Mouse (Mus musculus): ENCODE measurements around the gene Insm1. TPM values are rescaled to one million over a fixed set of nuclear protein-coding genes. Genes with fewer than 3 reads are reported as not detected.

Insm1 gene
- polyA plus RNA-seq, 1 experiment = not detected

DNA sequence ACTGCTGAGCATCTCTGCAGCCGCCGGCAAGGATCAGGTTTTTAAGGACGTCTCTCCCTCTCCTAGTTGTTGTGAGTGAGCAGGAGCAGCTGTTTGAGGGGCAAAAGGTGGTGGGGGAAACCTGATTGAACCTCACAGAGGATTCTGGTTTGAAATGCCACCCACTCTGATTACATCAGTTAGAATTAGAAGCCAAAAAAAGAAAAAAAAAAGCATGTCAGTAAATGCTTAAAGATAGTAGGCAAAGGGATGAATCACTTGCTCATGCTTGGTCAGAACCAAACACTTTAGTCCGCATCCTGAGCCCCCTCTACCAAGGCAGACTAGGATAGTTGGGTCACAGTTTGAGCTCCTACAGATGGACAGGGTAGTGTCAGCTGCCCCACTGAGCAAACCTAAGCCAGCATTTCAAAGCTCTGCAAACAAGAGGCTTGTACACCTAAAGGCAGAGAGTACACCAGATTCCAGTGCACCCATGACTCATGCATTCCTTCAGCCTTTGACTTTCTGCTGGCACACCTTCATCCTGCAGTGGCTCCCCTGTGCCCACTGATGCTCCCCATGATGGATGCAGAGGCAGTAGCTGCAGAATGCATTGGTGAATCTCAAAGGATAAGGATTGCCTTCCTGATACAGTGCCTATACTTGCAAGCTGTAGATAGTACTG, 24.8 kb downstream of the Insm1 start:
- Histone ChIP-seq H3K27ac (ENCODE audit: insufficient read depth, low read depth, low read length) (no peak overlapping the region), H3K4me1 (ENCODE audit: control insufficient read depth, insufficient read depth, low read length) (no peaks in the 10 kb centered on the region), H3K4me3 (ENCODE audit: insufficient read depth, low read length) (no peak overlapping the region)
- TF ChIP-seq CTCF (IDR thresholded peaks at IDR 0.05; ENCODE audit: low read depth, low read length) = no peak
- no peak for TF ChIP-seq POLR2A (IDR thresholded peaks at IDR 0.05; ENCODE audit: borderline replicate concordance, low read depth, low read length)

DNA sequence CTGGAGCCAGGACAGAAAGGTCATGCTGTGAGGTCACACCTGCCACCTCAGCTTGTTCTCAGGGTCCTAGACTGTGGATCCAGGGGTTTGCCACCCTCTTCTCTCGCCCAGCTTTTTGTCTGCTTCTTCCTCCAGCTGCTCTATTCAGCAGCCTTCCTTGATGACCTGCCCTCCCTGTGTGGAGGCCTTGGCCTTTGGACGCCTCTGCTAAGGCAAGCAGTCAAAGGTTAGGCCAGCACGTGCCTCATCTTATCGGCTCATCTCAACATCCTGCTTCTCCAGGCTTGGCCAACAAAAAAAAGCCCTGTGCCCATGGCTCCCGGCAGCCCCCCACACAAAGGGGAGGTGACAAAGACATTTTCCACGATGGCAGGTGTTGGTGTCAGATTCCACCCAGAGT, 25.9 kb downstream of the Insm1 start:
- H3K4me3 ChIP-seq (ENCODE audit: insufficient read depth, low read length) = no peak overlapping the region
- no peaks in the 10 kb centered on the region for H3K4me1 ChIP-seq (ENCODE audit: control insufficient read depth, insufficient read depth, low read length)
- TF ChIP-seq CTCF (IDR thresholded peaks at IDR 0.05; ENCODE audit: low read depth, low read length) = no peak
- no peak for TF ChIP-seq POLR2A (IDR thresholded peaks at IDR 0.05; ENCODE audit: borderline replicate concordance, low read depth, low read length)
- H3K27ac ChIP-seq (ENCODE audit: insufficient read depth, low read depth, low read length) = no peak overlapping the region

DNA sequence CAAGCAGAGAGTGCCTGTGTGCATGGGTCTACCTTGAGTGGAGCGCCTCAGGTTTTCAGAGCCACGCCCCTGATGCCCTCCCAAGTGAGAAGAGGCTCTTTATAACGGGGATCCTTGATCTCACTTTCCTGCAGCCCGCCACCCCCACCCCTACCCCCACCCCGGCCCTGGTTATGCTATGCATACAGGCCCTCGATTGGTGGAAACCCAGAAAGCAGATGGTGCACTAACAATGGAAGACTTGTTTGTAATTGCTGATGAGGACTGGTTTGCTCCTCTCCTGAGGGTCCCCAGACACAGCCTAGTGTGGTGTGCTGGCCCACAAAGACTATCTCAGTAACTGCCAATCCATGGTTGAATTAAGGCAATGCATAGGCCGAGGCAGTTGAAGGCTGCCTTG, 27.3 kb downstream of the Insm1 start:
- H3K4me3 ChIP-seq (ENCODE audit: insufficient read depth, low read length) = no peak overlapping the region
- H3K27ac ChIP-seq (ENCODE audit: insufficient read depth, low read depth, low read length) = no peak overlapping the region
- no peaks in the 10 kb centered on the region for H3K4me1 ChIP-seq (ENCODE audit: control insufficient read depth, insufficient read depth, low read length)
- TF ChIP-seq POLR2A (IDR thresholded peaks at IDR 0.05; ENCODE audit: borderline replicate concordance, low read depth, low read length) = no peak
- no peak for TF ChIP-seq CTCF (IDR thresholded peaks at IDR 0.05; ENCODE audit: low read depth, low read length)

DNA sequence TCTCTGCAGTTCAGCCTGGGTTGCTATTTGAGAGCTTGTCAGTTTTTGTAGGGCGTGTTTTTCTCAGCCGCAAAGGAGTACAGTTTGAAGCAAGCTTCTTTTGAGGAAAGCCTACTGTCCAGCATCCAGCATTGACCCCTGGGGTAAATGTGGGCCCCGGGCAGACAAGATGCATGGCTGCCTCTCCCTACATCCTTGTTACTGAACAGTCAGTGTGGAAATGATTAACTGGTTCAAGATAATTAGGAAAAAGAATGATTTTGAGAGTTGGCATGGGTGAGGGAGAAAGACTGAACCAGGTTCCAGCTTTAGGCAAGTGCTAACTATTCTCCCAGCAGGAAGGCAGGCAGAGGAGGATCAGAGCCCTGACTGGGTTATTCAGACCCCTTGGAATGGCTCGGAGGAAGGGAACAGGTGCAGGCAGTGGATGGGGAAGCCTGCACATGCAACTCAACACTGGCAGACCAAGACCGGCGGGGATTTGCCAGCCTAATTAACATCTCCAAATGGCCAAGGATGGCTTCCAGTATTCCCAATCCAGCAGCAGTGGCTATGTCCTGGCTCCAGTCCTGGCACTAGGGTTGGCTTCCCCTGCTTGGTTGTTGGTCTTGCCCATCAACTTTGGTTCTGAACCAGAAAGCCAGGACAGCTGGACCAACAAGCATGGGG, 28.6 kb downstream of the Insm1 start:
- Histone ChIP-seq H3K27ac (ENCODE audit: insufficient read depth, low read depth, low read length) (no peak overlapping the region), H3K4me3 (ENCODE audit: insufficient read depth, low read length) (no peak overlapping the region), H3K4me1 (ENCODE audit: control insufficient read depth, insufficient read depth, low read length) (no peaks in the 10 kb centered on the region)
- TF ChIP-seq POLR2A (IDR thresholded peaks at IDR 0.05; ENCODE audit: borderline replicate concordance, low read depth, low read length) = no peak
- no peak for TF ChIP-seq CTCF (IDR thresholded peaks at IDR 0.05; ENCODE audit: low read depth, low read length)

DNA sequence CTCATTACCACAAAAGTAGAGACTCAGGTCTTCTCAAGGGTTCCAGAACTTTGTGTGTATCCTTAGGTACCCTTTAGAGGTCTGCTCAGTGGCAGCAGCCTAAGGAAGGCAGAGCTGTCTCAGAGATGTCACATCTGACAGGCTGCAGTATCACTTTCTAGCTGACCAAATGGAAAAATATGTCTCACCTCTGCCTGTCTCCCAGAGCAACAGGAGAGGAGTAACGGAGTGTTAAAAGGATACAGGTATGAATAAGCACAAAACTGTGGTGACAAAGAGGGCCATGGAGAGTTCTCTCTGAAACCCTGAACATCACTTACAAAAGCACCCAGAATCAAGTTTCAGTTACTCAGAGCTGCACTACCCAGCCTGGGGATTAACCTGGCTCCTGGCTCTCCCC, 32.7 kb downstream of the Insm1 start:
- Histone ChIP-seq H3K4me1 (ENCODE audit: control insufficient read depth, insufficient read depth, low read length) (peaks cover 2% of the 10 kb centered on the region; the same call in 1 of the 2 replicates), H3K4me3 (ENCODE audit: insufficient read depth, low read length) (no peak overlapping the region), H3K27ac (ENCODE audit: insufficient read depth, low read depth, low read length) (no peak overlapping the region)
- TF ChIP-seq POLR2A (IDR thresholded peaks at IDR 0.05; ENCODE audit: borderline replicate concordance, low read depth, low read length) (no peak), CTCF (IDR thresholded peaks at IDR 0.05; ENCODE audit: low read depth, low read length) (no peak)

DNA sequence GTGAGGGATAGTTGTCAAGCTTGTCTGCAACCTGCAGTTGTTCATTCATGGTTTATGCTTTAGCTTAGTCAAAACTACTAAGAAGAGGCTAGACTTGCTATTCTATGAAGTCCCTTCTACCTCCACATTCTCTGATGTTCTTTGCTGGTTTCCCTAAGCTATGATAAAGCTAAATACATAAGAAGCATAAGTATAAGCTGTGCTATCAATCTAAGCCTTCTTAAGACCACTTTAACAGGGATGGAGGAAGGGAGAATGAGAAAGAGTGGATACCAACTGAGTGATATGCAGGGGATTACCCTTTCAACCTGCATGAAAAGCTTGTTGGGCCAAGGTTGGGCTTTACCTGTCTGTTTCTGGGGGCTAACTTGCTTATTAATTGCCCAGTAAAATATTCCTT, 33.9 kb downstream of the Insm1 start:
- TF ChIP-seq POLR2A (IDR thresholded peaks at IDR 0.05; ENCODE audit: borderline replicate concordance, low read depth, low read length) (no peak), CTCF (IDR thresholded peaks at IDR 0.05; ENCODE audit: low read depth, low read length) (no peak)
- Histone ChIP-seq H3K4me1 (ENCODE audit: control insufficient read depth, insufficient read depth, low read length) (peaks cover 2% of the 10 kb centered on the region; the same call in 1 of the 2 replicates), H3K4me3 (ENCODE audit: insufficient read depth, low read length) (no peak overlapping the region), H3K27ac (ENCODE audit: insufficient read depth, low read depth, low read length) (no peak overlapping the region)

DNA sequence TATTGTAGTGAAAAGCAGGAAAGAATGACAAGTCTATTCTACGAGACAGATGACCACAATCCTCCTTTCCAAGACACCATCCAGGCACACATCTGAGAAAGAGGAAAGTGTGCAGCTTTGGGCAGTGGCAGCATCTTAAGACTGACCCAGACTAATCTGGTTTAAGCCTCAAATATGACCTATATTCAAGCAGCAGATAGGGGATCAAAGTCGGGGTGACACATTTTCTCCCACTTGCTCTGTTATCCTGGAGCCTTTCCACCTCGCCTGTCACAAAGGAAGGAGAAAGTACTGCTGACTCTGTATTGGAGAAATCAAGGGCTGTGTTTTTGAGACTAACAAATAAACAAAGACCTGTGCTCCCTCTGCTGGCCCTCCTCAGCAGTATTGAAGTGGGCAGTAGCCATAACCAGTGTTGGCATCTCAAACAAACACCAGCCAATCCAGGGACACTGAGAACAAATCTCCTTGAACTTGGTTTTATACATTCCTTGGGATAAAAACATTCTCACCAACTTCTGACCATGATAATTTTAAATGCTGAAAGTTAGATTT, 34.7 kb downstream of the Insm1 start:
- TF ChIP-seq POLR2A (IDR thresholded peaks at IDR 0.05; ENCODE audit: borderline replicate concordance, low read depth, low read length) = no peak
- no peak for TF ChIP-seq CTCF (IDR thresholded peaks at IDR 0.05; ENCODE audit: low read depth, low read length)
- Histone ChIP-seq H3K4me3 (ENCODE audit: insufficient read depth, low read length) (no peak overlapping the region), H3K4me1 (ENCODE audit: control insufficient read depth, insufficient read depth, low read length) (peaks cover 2% of the 10 kb centered on the region; the same call in 1 of the 2 replicates), H3K27ac (ENCODE audit: insufficient read depth, low read depth, low read length) (no peak overlapping the region)

DNA sequence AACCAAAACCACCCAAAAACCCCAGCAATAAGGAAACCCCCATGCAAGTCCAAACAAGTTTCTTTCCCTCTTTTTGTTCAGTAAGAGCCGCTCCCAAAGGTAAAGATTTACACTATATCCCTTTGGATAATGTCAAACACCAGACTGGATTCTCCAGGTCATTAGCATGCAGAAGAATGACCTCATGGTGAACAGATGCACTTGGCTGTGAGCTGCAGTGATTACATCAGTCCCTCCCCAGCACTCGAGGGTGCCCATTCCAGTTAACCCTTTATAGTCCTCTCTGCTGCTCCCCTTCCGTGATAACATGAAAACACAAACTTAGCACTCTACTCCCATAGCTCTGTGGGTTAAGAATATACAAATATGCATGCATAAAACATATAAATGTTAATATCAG, 35.3 kb downstream of the Insm1 start:
- TF ChIP-seq POLR2A (IDR thresholded peaks at IDR 0.05; ENCODE audit: borderline replicate concordance, low read depth, low read length) (no peak), CTCF (IDR thresholded peaks at IDR 0.05; ENCODE audit: low read depth, low read length) (no peak)
- Histone ChIP-seq H3K4me3 (ENCODE audit: insufficient read depth, low read length) (no peak overlapping the region), H3K27ac (ENCODE audit: insufficient read depth, low read depth, low read length) (no peak overlapping the region), H3K4me1 (ENCODE audit: control insufficient read depth, insufficient read depth, low read length) (peaks cover 2% of the 10 kb centered on the region; the same call in 1 of the 2 replicates)

DNA sequence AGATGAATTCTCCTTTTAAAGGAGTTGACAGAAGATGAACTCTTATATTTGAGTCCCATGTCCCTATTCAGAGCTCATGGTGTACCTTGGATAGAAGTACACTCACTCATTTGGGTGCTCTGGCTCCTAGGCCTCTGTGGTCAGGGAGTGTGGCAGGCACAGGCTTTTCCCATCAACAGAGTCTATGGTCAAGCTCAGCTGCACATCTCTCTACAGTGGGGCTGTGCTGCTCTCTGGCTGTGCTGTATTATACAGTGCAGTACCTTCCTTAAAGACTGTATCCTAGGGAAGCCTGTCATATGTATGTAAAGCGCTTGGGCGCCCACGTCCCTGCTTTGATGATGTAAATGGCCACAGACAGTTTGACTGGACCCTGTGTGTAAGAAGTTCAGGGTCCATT, 35.9 kb downstream of the Insm1 start:
- H3K4me1 ChIP-seq (ENCODE audit: control insufficient read depth, insufficient read depth, low read length) = peaks cover 2% of the 10 kb centered on the region; the same call in 1 of the 2 replicates
- H3K4me3 ChIP-seq (ENCODE audit: insufficient read depth, low read length) = no peak overlapping the region
- TF ChIP-seq POLR2A (IDR thresholded peaks at IDR 0.05; ENCODE audit: borderline replicate concordance, low read depth, low read length) (no peak), CTCF (IDR thresholded peaks at IDR 0.05; ENCODE audit: low read depth, low read length) (no peak)
- no peak overlapping the region for H3K27ac ChIP-seq (ENCODE audit: insufficient read depth, low read depth, low read length)

Data from bone marrow macrophage, adult 2 months (primary cell).